Mouse (Mus musculus): Measurements from ENCODE around the gene Mdga1.

Gene Mdga1

DNA sequence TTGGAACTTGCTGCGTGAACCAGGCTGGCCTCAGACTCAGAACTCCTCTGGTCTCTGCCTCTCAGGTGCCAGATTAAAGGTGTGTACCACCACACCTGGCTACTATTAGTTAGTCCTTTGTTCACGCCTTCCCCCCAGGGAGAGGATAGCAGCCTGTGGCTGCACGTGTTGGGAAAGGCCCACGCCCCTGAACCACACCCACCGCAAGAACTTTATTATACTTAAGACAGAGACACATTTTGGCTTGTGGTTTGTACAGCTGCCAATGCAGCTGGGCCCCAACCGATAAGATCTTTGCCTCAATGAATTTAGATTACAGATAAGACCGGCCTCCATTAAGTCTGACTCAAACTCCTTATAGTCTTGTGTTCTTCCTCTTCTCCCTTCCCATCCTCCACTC, 10.0 kb upstream of the Mdga1 start:
- DNase-seq (ENCODE audit: low spot score), result no peak

GRCm38 (mm10) chr17:29979020-29979419, 9.1 kb upstream of the Mdga1 start:
- DNase-seq (ENCODE audit: low spot score), result peak; percentile 42

DNA sequence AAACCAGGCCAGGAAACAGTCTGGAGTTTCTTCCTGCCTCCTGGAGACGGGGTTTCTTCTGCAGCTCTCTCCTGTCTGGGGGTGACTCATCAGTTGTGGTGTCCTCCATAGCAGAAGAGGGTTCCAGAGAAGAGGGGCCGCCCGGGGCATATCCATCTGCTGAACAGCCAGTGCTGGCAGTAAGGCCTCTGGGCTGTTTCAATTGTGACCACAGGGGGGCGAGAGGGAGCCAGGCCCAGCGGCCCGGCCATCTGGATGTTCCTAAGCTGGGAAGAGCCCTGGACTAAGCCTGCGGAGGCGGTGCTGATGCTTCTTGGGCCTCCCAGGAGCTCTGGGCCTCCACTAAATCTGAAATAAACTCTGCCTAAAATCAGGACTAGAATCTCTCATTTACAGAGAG, 5.8 kb upstream of the Mdga1 start:
- peak; percentile 84 for DNase-seq (ENCODE audit: low spot score)

DNA sequence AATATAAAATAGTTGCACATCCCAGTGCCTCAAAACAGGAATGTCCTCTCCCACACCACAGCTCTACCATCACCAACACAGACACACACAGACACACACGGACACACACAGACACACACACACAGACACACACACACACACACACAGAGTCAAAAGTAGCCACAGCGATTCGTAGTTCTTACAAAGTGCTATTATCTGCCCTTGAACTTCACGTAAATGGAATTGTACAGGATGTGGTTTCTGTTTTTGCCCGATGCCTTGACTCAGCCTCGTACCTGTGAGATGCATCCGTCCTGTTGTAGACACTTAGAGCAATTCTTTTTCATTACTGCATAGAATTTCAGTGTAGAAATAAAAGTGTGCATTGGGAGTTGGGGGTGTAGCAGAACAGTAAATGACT, 3.3 kb upstream of the Mdga1 start:
- DNase-seq (ENCODE audit: low spot score), result no peak

GRCm38 (mm10) chr17:29971761-29972432, 2.0 kb upstream of the Mdga1 start:
- DNase-seq (ENCODE audit: low spot score), result no peak

DNA sequence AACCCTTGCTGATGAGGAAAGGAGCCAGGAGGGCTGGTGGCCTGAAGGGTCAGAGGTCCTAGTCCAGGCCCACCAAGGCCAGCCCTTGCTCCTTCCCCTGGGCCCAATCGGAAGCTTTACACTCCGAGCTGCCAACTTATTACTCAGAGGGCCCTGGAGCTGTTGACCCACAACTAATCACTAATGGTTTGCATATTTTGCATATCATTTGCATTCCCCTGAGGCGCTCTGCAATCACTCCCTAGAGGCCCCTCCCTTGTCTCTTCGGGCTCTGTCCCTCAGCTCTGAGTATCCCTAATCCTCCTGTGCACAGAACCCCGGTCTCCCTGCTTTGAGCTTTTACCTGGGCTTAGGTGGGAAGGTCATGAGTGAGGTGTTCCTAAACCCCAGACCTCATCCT, 4.4 kb downstream of the Mdga1 start:
- DNase-seq (ENCODE audit: low spot score), result no peak

GRCm38 (mm10) chr17:29963730-29964259, 6.1 kb downstream of the Mdga1 start:
- DNase-seq (ENCODE audit: low spot score), result no peak

DNA sequence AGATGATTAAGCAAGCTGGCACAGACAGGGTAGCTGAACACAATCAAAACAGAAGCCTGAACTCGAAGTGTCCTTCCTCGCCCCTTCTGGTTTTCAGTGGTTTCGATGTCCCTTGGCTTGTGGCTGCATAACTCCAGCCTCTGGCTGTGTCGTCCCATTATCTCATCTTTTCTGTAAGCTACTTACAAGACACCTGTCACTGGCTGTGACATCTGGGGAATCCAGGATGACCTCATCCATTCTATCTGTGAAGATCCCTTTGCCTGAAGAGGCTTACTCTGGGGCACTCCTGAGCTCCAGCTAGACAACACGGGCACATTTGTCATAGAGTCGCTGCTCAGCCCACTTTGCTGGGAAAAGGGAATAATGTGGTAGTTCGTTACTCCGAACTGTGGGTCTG, 14.0 kb downstream of the Mdga1 start:
- no peak for DNase-seq (ENCODE audit: low spot score)

GRCm38 (mm10) chr17:29954316-29954715, 15.6 kb downstream of the Mdga1 start:
- no peak for DNase-seq (ENCODE audit: low spot score)

GRCm38 (mm10) chr17:29951100-29951499, 18.8 kb downstream of the Mdga1 start:
- no peak for DNase-seq (ENCODE audit: low spot score)

DNA sequence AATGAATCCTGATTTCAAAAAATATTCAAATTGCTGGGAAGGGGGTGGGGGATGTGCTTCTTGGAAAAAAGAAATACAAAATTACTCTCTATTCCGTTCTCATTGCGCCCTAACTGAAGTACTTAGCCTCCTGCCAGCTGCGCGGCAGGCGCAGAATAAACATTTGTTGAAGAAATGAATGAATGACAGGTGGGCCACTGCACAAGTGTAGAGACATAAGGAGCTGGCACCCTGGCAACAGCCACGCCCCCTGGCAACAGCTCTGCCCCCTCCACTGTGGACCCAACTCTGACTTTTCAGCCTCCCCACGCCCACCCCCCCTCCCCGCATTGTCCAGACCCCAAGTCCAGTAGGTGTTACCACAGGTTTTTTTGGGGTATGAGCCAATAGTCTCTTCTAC, 19.3 kb downstream of the Mdga1 start:
- no peak for DNase-seq (ENCODE audit: low spot score)

- no peak for DNase-seq (ENCODE audit: low spot score)
Measured at GRCm38 (mm10) chr17:29947271-29947714, 22.6 kb downstream of the Mdga1 start.

DNA sequence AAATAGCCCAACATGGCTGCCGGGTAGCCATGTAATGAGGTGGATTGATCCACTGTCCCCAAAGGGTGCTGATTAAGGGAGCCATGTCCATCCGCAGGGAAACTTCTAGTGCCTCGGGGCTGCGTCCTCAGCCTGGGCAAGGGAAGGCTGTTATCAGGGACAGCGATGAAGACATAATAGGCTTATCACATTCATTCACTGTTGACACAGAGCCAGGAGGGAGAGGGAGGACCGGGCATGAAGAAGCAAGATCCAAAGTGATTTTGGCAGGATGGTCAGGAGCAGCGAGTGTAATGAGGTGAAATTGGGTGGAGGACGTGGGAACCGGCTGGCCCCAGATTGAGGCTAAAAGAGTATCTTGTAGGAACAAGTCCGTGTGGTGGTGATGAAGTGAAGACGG, 25.5 kb downstream of the Mdga1 start:
- no peak for DNase-seq (ENCODE audit: low spot score)

DNA sequence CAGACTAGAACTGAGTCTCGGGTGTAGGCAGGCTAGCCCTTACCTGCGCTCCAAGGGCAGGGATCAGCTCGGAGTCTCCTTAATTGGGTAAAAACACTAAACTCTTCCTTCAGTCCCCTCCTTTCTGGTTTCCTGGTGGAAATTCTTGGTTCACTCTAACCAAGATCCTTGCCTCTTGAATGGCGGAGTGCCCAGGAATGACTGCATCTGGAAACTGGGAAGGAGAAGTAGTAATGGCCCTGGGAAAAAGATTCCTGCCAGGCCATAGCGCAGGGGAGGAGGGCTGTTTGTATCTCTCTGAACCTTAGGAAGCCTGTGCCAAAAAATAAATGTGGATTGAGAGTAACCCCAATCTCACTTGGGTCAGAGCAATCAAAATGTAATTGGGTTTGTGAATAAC, 30.9 kb downstream of the Mdga1 start:
- peak; percentile 50 for DNase-seq (ENCODE audit: low spot score)

GRCm38 (mm10) chr17:29937350-29937781, 32.5 kb downstream of the Mdga1 start:
- no peak for DNase-seq (ENCODE audit: low spot score)

- DNase-seq (ENCODE audit: low spot score), result no peak
Measured at GRCm38 (mm10) chr17:29934133-29934851, 35.6 kb downstream of the Mdga1 start.

DNA sequence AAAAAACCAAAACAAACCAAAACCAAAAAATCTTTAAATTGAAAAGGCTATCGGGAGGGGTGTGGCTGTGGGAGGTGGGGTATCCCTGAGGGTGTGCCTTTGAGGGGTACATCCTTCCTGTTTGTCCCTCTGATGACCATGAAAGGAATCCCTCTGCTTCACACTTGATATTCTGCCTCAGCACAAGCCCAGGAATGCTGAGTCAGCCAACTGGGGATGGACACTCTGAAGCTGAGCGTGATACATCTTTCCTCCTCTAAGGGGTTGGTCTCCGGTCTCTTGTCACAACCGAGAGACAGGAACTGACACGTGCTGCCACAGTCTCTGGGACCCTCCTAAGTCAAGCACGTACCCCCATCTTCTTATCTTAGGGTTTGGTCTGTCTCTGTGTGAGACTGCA, 37.1 kb downstream of the Mdga1 start:
- DNase-seq (ENCODE audit: low spot score), result no peak

GRCm38 (mm10) chr17:29931224-29931945, 38.5 kb downstream of the Mdga1 start:
- no peak for DNase-seq (ENCODE audit: low spot score)

DNA sequence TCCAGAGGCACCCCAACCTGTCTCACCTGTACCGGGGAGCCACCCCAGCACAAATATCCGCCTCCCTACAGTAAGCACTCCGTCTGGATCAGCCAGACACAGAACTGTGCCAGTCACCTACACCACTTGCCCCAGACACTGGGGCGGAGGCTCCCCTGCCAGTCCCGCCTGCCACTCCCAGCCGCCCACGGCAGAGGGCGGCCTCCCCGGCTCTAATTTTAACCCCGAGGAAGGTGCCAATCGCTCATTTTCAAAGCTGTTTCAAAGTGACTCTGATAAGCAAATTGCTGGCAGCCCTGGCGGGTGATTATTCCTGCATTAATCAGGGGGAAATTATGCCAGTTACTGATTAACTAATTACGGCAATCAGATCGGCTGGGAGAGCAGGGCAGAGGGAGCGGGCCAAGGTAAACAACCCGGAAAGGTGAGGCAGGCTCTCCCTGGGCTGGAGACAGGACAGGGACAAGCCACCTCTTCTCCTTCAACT, 41.1 kb downstream of the Mdga1 start:
- no peak for DNase-seq (ENCODE audit: low spot score)

DNA sequence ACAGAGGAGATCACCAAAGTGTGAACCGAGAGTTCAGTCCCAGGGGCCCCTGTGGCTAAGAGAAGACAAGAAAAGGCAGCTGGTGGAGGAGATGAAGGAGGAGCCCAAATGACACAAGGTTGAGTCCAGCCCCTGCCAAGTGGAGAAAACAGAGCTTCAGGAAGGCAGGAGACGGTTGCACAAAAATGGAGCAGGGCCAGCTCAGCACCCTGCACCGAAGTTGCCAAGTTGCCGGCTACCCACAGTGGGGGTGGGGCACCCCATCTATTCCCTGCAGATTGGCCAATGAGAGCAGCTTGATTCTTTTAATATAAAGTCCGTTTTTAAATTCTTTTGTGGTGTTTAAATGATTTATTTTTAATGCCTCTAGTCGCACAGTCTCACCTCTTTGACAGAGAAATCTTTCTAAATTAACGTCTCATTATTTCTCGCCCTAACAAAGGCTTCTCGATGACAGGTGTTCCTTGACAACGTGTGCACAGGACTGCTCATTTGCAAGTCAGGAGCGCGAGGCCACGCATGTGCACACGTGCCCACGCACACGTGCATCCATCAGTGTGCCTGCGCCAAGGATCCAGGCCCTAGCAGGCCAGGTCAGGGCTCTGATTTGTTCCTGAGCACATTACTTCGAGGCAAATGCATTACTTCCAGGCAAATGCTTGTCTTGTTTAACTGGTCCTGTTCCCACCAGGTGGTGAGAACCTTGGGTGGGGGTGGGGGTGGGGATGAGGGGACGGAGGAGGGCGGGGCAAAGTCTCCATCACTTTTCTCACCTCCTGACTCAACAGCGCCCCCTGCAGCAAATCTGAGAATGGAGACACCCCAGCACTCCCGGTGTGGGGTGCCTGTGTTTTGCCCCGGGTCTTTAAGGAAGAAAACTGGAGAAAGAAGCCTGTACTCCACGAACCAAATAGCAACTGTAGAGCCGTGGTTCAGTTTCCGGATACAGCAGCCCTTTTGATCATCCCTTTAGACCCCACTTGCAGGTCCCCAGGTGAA, 44.0 kb downstream of the Mdga1 start:
- DNase-seq (ENCODE audit: low spot score), result peak; percentile 7

- no peak for DNase-seq (ENCODE audit: low spot score)
Measured at GRCm38 (mm10) chr17:29920089-29920488, 49.8 kb downstream of the Mdga1 start.

All from adipocyte (in vitro differentiated cells).